ENCODE assay signal across 28 mouse cellular contexts in genomic region chr7:100163506-100163905, GRCm38 (mm10). TPM values are rescaled to one million over a fixed set of nuclear protein-coding genes. Genes with fewer than 3 reads are reported as not detected.
DNase-seq lines count a peak whose midpoint lies in the region; ATAC-seq and TF ChIP-seq lines count a peak whose summit lies in the region.
"Had no signal": no experiment of that assay in that cellular context is flagged by ENCODE, and none has a peak within 500 bp of the region (broad histone marks: within the 10 kb centered on the region; RNA-seq: fewer than 3 reads in every experiment).

No protein-coding gene starts in this region.

- no peaks in the 10 kb centered on the region for H3K27me3 ChIP-seq in hindbrain, embryonic 13.5 days
- H3K27me3 ChIP-seq in hindbrain, embryonic 16.5 days (replicated peaks; ENCODE audit: control insufficient read depth, insufficient read depth, low read length): no peaks in the 10 kb centered on the region
- H3K27me3 ChIP-seq in cerebellum, adult 2 months (ENCODE audit: control insufficient read depth, insufficient read depth, low read length): no peaks in the 10 kb centered on the region
- H3K27me3 ChIP-seq: CH12.LX; embryonic facial prominence, embryonic 13.5 days; heart, embryonic 13.5 days; hindbrain, embryonic 15.5 days had no signal

- no peak overlapping the region for H3K4me3 ChIP-seq in hindbrain, embryonic 13.5 days
- no peak overlapping the region for H3K4me3 ChIP-seq in hindbrain, embryonic 16.5 days (ENCODE audit: low read length)
- no peak overlapping the region for H3K4me3 ChIP-seq in cerebellum, adult 2 months (replicated peaks; ENCODE audit: insufficient read depth, low read depth, low read length)
- H3K4me3 ChIP-seq: embryonic facial prominence, embryonic 13.5 days; gastrocnemius, adult 2 months; heart, adult 2 months; heart, embryonic 10.5 days; heart, embryonic 13.5 days; hindbrain, embryonic 15.5 days had no signal

- no peak overlapping the region for H3K4me2 ChIP-seq in hindbrain, embryonic 13.5 days
- H3K4me2 ChIP-seq in hindbrain, embryonic 16.5 days (ENCODE audit: low read length): no peak overlapping the region
- H3K4me2 ChIP-seq: embryonic facial prominence, embryonic 13.5 days; heart, embryonic 13.5 days; hindbrain, embryonic 15.5 days had no signal

- no peak for TF ChIP-seq CTCF in cerebellum, adult 2 months (IDR thresholded peaks at IDR 0.05; ENCODE audit: borderline replicate concordance, insufficient read depth, low read depth, low read length)

- no peak for TF ChIP-seq POLR2A in cerebellum, adult 2 months (IDR thresholded peaks at IDR 0.05; ENCODE audit: borderline replicate concordance, insufficient read depth, low read length)

- ATAC-seq in hindbrain, embryonic 13.5 days (ENCODE audit: low FRiP score): no peak
- no peak for ATAC-seq in hindbrain, embryonic 16.5 days
- ATAC-seq: forebrain, embryonic 14.5 days; forebrain, postnatal 0 days; intestine, embryonic 16.5 days had no signal

- peaks cover 5% of the 10 kb centered on the region for H3K4me1 ChIP-seq in hindbrain, embryonic 13.5 days (replicated peaks)
- H3K4me1 ChIP-seq in hindbrain, embryonic 16.5 days (ENCODE audit: control insufficient read depth, insufficient read depth, low read depth, low read length): peaks cover 4% of the 10 kb centered on the region
- peaks cover 2% of the 10 kb centered on the region; the same call in 1 of the 2 replicates for H3K4me1 ChIP-seq in cerebellum, adult 2 months (ENCODE audit: control insufficient read depth, insufficient read depth, low read length)

- H3K9me3 ChIP-seq in hindbrain, embryonic 13.5 days: no peaks in the 10 kb centered on the region
- no peaks in the 10 kb centered on the region for H3K9me3 ChIP-seq in hindbrain, embryonic 16.5 days (ENCODE audit: control insufficient read depth, low read length)
- H3K9me3 ChIP-seq: embryonic facial prominence, embryonic 13.5 days; G1E; heart, embryonic 10.5 days; heart, embryonic 13.5 days; hindbrain, embryonic 15.5 days had no signal

- H3K36me3 ChIP-seq in hindbrain, embryonic 13.5 days: no peaks in the 10 kb centered on the region
- no peaks in the 10 kb centered on the region for H3K36me3 ChIP-seq in hindbrain, embryonic 16.5 days (ENCODE audit: control insufficient read depth, insufficient read depth, low read length)
- H3K36me3 ChIP-seq: embryonic facial prominence, embryonic 13.5 days; heart, embryonic 10.5 days; hindbrain, embryonic 15.5 days had no signal

- DNase-seq in adrenal gland, postnatal 10 days: peak; percentile 20
- DNase-seq in adrenal gland, postnatal 25 days: no peak
- DNase-seq in 3T3-L1 (ENCODE audit: low read depth, low spot score) (peak; percentile 34), adipocyte (ENCODE audit: low spot score) (peak; percentile 50)
- no peak for DNase-seq in cerebellum, adult 2 months
- DNase-seq: adrenal gland, adult 2 months; adrenal gland, postnatal 36 days; B cell, adult 2 months; cerebellum, adult 18-20 months; cerebellum, adult 9-11 months; cerebellum, postnatal 25 days; forebrain, postnatal 0 days; gastrocnemius, adult 2 months; gastrocnemius, postnatal 14 days; heart, adult 2 months; heart, postnatal 14 days; heart, postnatal 4 days; kidney, adult 2 months had no signal

- no peak overlapping the region for H3K27ac ChIP-seq in hindbrain, embryonic 13.5 days
- no peak overlapping the region for H3K27ac ChIP-seq in hindbrain, embryonic 16.5 days (ENCODE audit: low read depth, low read length)
- no peak overlapping the region for H3K27ac ChIP-seq in cerebellum, adult 2 months (ENCODE audit: insufficient read depth, low read length)
- H3K27ac ChIP-seq: embryonic facial prominence, embryonic 13.5 days; gastrocnemius, adult 2 months; heart, adult 2 months; heart, embryonic 10.5 days; heart, embryonic 13.5 days; hindbrain, embryonic 15.5 days had no signal

- WGBS in hindbrain, embryonic 13.5 days: 83% methylated on average over 4 of the region's 4 CpGs
- 76% methylated on average over 4 of the region's 4 CpGs for WGBS in hindbrain, embryonic 16.5 days
- 55% methylated on average over 4 of the region's 4 CpGs for WGBS in cerebellum, adult 2 months

- 0 out of 2 replicates have a peak overlapping the region, but pooled peaks have one; percentile 2 for H3K9ac ChIP-seq in hindbrain, embryonic 13.5 days
- no peak overlapping the region for H3K9ac ChIP-seq in hindbrain, embryonic 16.5 days (ENCODE audit: low read depth, low read length)
- H3K9ac ChIP-seq: embryonic facial prominence, embryonic 13.5 days; forebrain, postnatal 0 days; heart, embryonic 13.5 days; hindbrain, embryonic 15.5 days had no signal

RNA-seq across cellular contexts. Expression of gene Lipt2, which starts 4.4 kb away (rescaled TPM):
- total RNA-seq in adrenal gland, postnatal 10 days (2021): 1 to 10 TPM; 7.5 TPM
- total RNA-seq in adrenal gland, postnatal 25 days (2021): 6.1 and 6.2 TPM in 2 replicates
- 16.3 and 17.3 TPM in 2 replicates for polyA plus RNA-seq in hindbrain, embryonic 13.5 days (2015; fragmentation: Nextera tagmentation; extraction: Ambion mirVana)
- polyA plus RNA-seq in hindbrain, embryonic 16.5 days (2015; fragmentation: Nextera tagmentation; extraction: Ambion mirVana): 18.3 and 19.5 TPM in 2 replicates
- 6.9 and 7.5 TPM in 2 replicates for polyA plus RNA-seq in cerebellum, adult 2 months (2012; rRNA removed)

RNA-seq across cellular contexts. Expression of gene Kcne3, which starts 12.8 kb away (rescaled TPM):
- 1 to 10 TPM; 1.1 to 2.2 TPM for total RNA-seq in adrenal gland, postnatal 10 days (2021)
- 0.85 and 1.3 TPM in 2 replicates for total RNA-seq in adrenal gland, postnatal 25 days (2021)
- 0.58 and 0.66 TPM in 2 replicates for polyA plus RNA-seq in hindbrain, embryonic 13.5 days (2015; fragmentation: Nextera tagmentation; extraction: Ambion mirVana)
- polyA plus RNA-seq in hindbrain, embryonic 16.5 days (2015; fragmentation: Nextera tagmentation; extraction: Ambion mirVana): 0.31 and 0.67 TPM in 2 replicates
- not detected in 2 replicates for polyA plus RNA-seq in cerebellum, adult 2 months (2012; rRNA removed)
- total RNA-seq: CH12.LX; forebrain, postnatal 0 days had no signal
- polyA plus RNA-seq: forebrain, postnatal 0 days had no signal

RNA-seq across cellular contexts. Expression of gene Pold3, which starts 42.1 kb away (rescaled TPM):
- total RNA-seq in adrenal gland, postnatal 10 days (2021): 10 to 100 TPM; 21.7 to 33.0 TPM
- total RNA-seq in adrenal gland, postnatal 25 days (2021): 25.6 and 33.6 TPM in 2 replicates
- 43.7 and 45.0 TPM in 2 replicates for polyA plus RNA-seq in hindbrain, embryonic 13.5 days (2015; fragmentation: Nextera tagmentation; extraction: Ambion mirVana)
- polyA plus RNA-seq in hindbrain, embryonic 16.5 days (2015; fragmentation: Nextera tagmentation; extraction: Ambion mirVana): 45.4 and 47.0 TPM in 2 replicates
- polyA plus RNA-seq in cerebellum, adult 2 months (2012; rRNA removed): 25.8 and 27.3 TPM in 2 replicates

Comparison
In these comparisons a context has a peak if more than half of its experiments do, and no peak if none do; other contexts are left out.
1. DNase-seq: peak in adrenal gland, postnatal 10 days (single experiment), 3T3-L1 (single experiment) and adipocyte (single experiment); none in adrenal gland, postnatal 25 days (single experiment) and cerebellum, adult 2 months (0 of 2).